Mouse (Mus musculus) lung, postnatal 14 days (tissue): ENCODE data around the gene Cryzl2.

ENCODE experiments used
- DNase-seq: peaks from one replicate; pipeline ENCODE4 v3.0.0; 2021

Gene Cryzl2

GRCm38 (mm10) chr1:157458421-157459208, at the start of gene Cryzl2:
TSS of gene Cryzl2 (plus strand) at chr1:157458577.
- DNase-seq, result peak; percentile 90

- no peak for DNase-seq
Measured at GRCm38 (mm10) chr1:157409648-157410047, 48.7 kb upstream of the Cryzl2 start.

GRCm38 (mm10) chr1:157410937-157411336, 47.4 kb upstream of the Cryzl2 start:
- DNase-seq, result no peak

GRCm38 (mm10) chr1:157411341-157411710, 47.1 kb upstream of the Cryzl2 start:
- no peak for DNase-seq

GRCm38 (mm10) chr1:157411711-157412380, 46.5 kb upstream of the Cryzl2 start:
- DNase-seq, result peak; percentile 61

- DNase-seq, result peak; percentile 97
Measured at GRCm38 (mm10) chr1:157412454-157413369, 45.7 kb upstream of the Cryzl2 start, which contains the start of gene Rasal2. TSS of gene Rasal2 (minus strand) at chr1:157412595.

GRCm38 (mm10) chr1:157415771-157416170, 42.6 kb upstream of the Cryzl2 start:
- no peak for DNase-seq

- no peak for DNase-seq
Measured at GRCm38 (mm10) chr1:157416628-157417027, 41.7 kb upstream of the Cryzl2 start.

- DNase-seq, result no peak
Measured at GRCm38 (mm10) chr1:157417414-157417813, 41.0 kb upstream of the Cryzl2 start.

- DNase-seq, result peak; percentile 39
Measured at GRCm38 (mm10) chr1:157417861-157418260, 40.5 kb upstream of the Cryzl2 start.

GRCm38 (mm10) chr1:157425741-157426427, 32.5 kb upstream of the Cryzl2 start:
- DNase-seq, result no peak

- no peak for DNase-seq
Measured at GRCm38 (mm10) chr1:157426933-157427332, 31.4 kb upstream of the Cryzl2 start.

GRCm38 (mm10) chr1:157427604-157428003, 30.8 kb upstream of the Cryzl2 start:
- DNase-seq, result no peak

GRCm38 (mm10) chr1:157428366-157428765, 30.0 kb upstream of the Cryzl2 start:
- no peak for DNase-seq

- no peak for DNase-seq
Measured at GRCm38 (mm10) chr1:157433316-157433715, 25.1 kb upstream of the Cryzl2 start.

GRCm38 (mm10) chr1:157434404-157434803, 24.0 kb upstream of the Cryzl2 start:
- DNase-seq, result no peak

GRCm38 (mm10) chr1:157435926-157436325, 22.5 kb upstream of the Cryzl2 start:
- no peak for DNase-seq

GRCm38 (mm10) chr1:157438290-157438689, 20.1 kb upstream of the Cryzl2 start:
- DNase-seq, result no peak

GRCm38 (mm10) chr1:157439101-157439500, 19.3 kb upstream of the Cryzl2 start:
- DNase-seq, result no peak

GRCm38 (mm10) chr1:157439973-157440641, 18.3 kb upstream of the Cryzl2 start:
- DNase-seq, result no peak

GRCm38 (mm10) chr1:157443026-157443722, 15.2 kb upstream of the Cryzl2 start:
- peak; percentile 53 for DNase-seq
